Mouse (Mus musculus) limb, embryonic 12.5 days (tissue): Measurements from ENCODE around the gene Bahcc1. TPM values are rescaled to one million over a fixed set of nuclear protein-coding genes. Genes with fewer than 3 reads are reported as not detected.

Experiments
- ATAC-seq: fragments of 200-750 bp; cut with Nextera tagmentation; 2 replicates; pipeline ENCODE4 v1.8.0; 2017; ENCODE audit warnings: low read depth, moderate TSS enrichment; ENCODE audit not compliant: insufficient number of reproducible peaks, insufficient read depth, low FRiP score, low TSS enrichment
- H3K27ac ChIP-seq: fragments of 300-500 bp; sonication (generic); 2 replicates; pipeline ENCODE4 v1.5.1; 2016; ENCODE audit warnings: mild to moderate bottlenecking, moderate library complexity
- H3K27me3 ChIP-seq: fragments of 300-500 bp; sonication (generic); 2 replicates; pipeline ENCODE4 v1.6.1; 2016; ENCODE audit warnings: mild to moderate bottlenecking, moderate library complexity
- H3K36me3 ChIP-seq: fragments of 300-500 bp; sonication (generic); 2 replicates; pipeline ENCODE4 v1.6.1; 2016; ENCODE audit warnings: mild to moderate bottlenecking, moderate library complexity
- H3K4me1 ChIP-seq: fragments of 300-500 bp; sonication (generic); replicated peaks from 2 replicates; pipeline ENCODE4 v1.6.1; 2016
- H3K4me2 ChIP-seq: fragments of 300-500 bp; sonication (generic); 2 replicates; pipeline ENCODE4 v1.6.1; 2016; ENCODE audit warnings: mild to moderate bottlenecking, moderate library complexity
- H3K4me3 ChIP-seq: fragments of 300-500 bp; sonication (generic); replicated peaks from 2 replicates; pipeline ENCODE4 v1.5.1; 2016; ENCODE audit warnings: mild to moderate bottlenecking
- H3K9ac ChIP-seq: fragments of 300-500 bp; sonication (generic); replicated peaks from 2 replicates; pipeline ENCODE4 v1.6.1; 2016; ENCODE audit warnings: mild to moderate bottlenecking, moderate library complexity
- H3K9me3 ChIP-seq: fragments of 300-500 bp; sonication (generic); 2 replicates; pipeline ENCODE4 v1.6.1; 2016; ENCODE audit warnings: mild to moderate bottlenecking, moderate library complexity
- WGBS: fragments of 180-500 bp; shearing (Covaris S2); methylation state at CpG from one replicate; pipeline ENCODE4 v1.1.7; 2016; 5-methylcytosine and 5-hydroxymethylcytosine counted together
- polyA plus RNA-seq: library from polyadenylated mRNA; unstranded; fragments of >200 nt; fragmentation: Nextera tagmentation; extraction: Ambion mirVana; gene quantifications from 2 replicates; pipeline ENCODE4 v1.2.1, GENCODE M21; 2016

The Bahcc1 gene
- polyA plus RNA-seq, 1 experiment from 2014 or later: 18.3 TPM

GRCm38 (mm10) chr11:120258896-120259689, 26.3 kb downstream of the Bahcc1 start:
- Histone ChIP-seq H3K4me3 (no peak overlapping the region), H3K9me3 (no peaks in the 10 kb centered on the region), H3K4me2 (peak overlapping the region; percentile 6), H3K9ac (no peak overlapping the region), H3K4me1 (peaks cover 100% of the 10 kb centered on the region), H3K36me3 (peaks cover 34% of the 10 kb centered on the region), H3K27ac (peak overlapping the region; percentile 80), H3K27me3 (no peaks in the 10 kb centered on the region)
- ATAC-seq: peak; percentile 50; the same call in 1 of the 2 replicates
- WGBS: 21% methylated on average over 12 of the region's 12 CpGs

GRCm38 (mm10) chr11:120259792-120260768, 27.3 kb downstream of the Bahcc1 start:
- Histone ChIP-seq H3K4me1 (peaks cover 100% of the 10 kb centered on the region), H3K27me3 (no peaks in the 10 kb centered on the region), H3K36me3 (peaks cover 30% of the 10 kb centered on the region), H3K27ac (peak overlapping the region; percentile 80; the same call in 1 of the 2 replicates), H3K9me3 (no peaks in the 10 kb centered on the region), H3K4me3 (no peak overlapping the region), H3K9ac (no peak overlapping the region; the same call in 1 of the 2 replicates), H3K4me2 (peak overlapping the region; percentile 6)
- 64% methylated on average over 25 of the region's 25 CpGs for WGBS
- ATAC-seq: no peak

DNA sequence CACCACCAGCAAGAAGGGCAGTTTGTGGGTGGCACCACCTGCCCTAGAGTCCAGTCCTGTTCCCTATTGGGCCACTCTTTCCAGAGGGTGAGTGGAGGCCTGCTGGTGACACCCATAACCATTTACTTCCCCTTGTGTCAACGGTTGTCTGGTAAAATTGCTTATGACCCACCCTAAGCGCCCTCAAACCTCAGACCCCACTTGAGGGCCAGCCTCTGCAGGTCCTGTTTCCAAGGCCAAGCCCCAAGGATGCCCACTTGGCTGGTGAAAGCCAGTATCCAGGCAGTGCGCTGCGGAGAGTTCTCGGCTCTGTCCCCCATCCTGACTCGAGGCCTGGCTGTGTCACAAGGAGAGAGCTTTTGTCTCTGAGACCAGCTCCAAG, 28.0 kb downstream of the Bahcc1 start:
- no peak overlapping the region for H3K4me3 ChIP-seq
- peaks cover 30% of the 10 kb centered on the region for H3K36me3 ChIP-seq
- H3K27ac ChIP-seq: peak overlapping the region; percentile 75; the same call in 1 of the 2 replicates
- no peak overlapping the region for H3K9ac ChIP-seq
- no peak for ATAC-seq
- WGBS: 82% methylated on average over 6 of the region's 6 CpGs
- H3K27me3 ChIP-seq: no peaks in the 10 kb centered on the region
- no peaks in the 10 kb centered on the region for H3K9me3 ChIP-seq
- peaks cover 100% of the 10 kb centered on the region for H3K4me1 ChIP-seq
- no peak overlapping the region for H3K4me2 ChIP-seq

GRCm38 (mm10) chr11:120261416-120262355, 28.9 kb downstream of the Bahcc1 start:
- WGBS: 26% methylated on average over 20 of the region's 20 CpGs
- Histone ChIP-seq H3K36me3 (peaks cover 30% of the 10 kb centered on the region), H3K9ac (peak overlapping the region; percentile 45), H3K4me3 (no peak overlapping the region; the same call in 1 of the 2 replicates), H3K9me3 (no peaks in the 10 kb centered on the region), H3K4me2 (peak overlapping the region; percentile 22), H3K4me1 (peaks cover 100% of the 10 kb centered on the region), H3K27ac (peak overlapping the region; percentile 75), H3K27me3 (no peaks in the 10 kb centered on the region)
- ATAC-seq: peak; percentile 53; the same call in 1 of the 2 replicates

DNA sequence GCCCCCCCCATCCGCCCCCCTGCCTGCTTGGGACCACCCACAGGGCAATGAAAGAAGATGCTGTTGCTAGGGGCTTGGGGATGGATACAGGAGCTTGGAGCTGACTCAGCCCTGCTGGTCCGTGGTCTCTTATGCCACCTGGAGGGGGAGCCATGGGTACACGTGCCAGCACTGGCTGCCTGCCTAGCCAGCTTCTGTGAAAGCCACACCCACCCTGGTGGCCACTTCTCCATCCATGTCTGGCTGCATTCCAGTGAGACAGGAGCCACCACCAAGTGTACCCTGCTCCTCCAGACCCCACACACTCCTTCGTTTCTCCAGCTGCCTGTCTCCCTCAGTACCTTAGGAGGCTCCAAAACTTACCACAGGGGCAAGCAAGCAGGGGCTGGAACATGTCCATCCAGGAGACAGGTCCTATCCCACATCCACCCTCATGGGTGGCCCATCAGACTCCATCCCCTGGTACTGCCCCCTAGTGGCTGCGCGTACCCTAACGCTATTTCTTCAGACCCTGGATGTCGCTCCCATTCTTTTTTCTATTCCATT, 29.7 kb downstream of the Bahcc1 start:
- Histone ChIP-seq H3K9ac (no peak overlapping the region), H3K36me3 (peaks cover 26% of the 10 kb centered on the region), H3K27ac (peak overlapping the region; percentile 75), H3K9me3 (no peaks in the 10 kb centered on the region), H3K4me3 (no peak overlapping the region), H3K4me1 (peaks cover 100% of the 10 kb centered on the region), H3K4me2 (peak overlapping the region; percentile 22; the same call in 1 of the 2 replicates), H3K27me3 (no peaks in the 10 kb centered on the region)
- 40% methylated on average over 8 of the region's 8 CpGs for WGBS
- no peak for ATAC-seq

DNA sequence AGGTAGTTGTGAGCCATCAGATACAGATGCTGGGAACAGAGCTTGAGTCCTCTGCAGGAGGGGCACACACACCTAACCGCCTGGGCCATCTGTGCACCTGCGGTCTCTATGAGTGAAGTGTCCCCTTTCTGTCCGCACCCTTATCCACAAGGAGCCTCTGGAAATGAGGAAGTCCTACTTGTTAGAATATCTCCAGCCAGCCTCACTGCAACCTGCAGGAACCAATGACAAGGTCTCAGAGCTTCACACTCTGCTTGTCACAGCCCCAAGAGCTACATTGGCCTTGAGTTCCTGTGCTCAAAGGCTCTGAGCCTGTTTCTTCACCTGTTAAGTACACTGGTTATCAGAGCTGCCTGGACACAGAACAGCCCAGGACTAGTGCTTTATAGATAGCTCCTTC, 30.4 kb downstream of the Bahcc1 start:
- WGBS: 92% methylated on average over 3 of the region's 3 CpGs
- Histone ChIP-seq H3K36me3 (peaks cover 28% of the 10 kb centered on the region), H3K4me1 (peaks cover 100% of the 10 kb centered on the region), H3K4me3 (no peak overlapping the region), H3K27me3 (no peaks in the 10 kb centered on the region), H3K9me3 (no peaks in the 10 kb centered on the region), H3K27ac (no peak overlapping the region), H3K9ac (no peak overlapping the region), H3K4me2 (no peak overlapping the region)
- no peak for ATAC-seq

DNA sequence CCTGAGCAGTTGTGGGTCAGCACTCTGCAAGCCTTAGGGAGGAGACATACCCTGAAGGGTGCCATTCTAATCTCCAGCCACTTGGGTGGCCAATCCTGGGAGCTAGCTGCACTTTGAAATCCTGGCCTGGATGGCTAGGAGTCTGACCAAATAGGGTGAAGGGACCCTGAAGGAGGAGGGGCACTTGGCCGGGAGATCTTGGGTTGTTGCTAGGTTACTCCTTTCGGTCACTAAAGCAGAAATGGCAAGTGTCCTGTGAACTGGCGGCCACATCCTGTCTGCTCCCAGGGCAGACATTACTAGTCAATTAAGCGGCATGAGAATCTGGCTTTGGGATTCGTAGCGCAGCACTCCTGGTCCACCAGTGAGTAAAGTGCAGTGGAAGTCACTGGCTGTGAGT, 31.3 kb downstream of the Bahcc1 start:
- H3K27me3 ChIP-seq: no peaks in the 10 kb centered on the region
- H3K9me3 ChIP-seq: no peaks in the 10 kb centered on the region
- peaks cover 36% of the 10 kb centered on the region for H3K36me3 ChIP-seq
- ATAC-seq: no peak
- peaks cover 100% of the 10 kb centered on the region for H3K4me1 ChIP-seq
- WGBS: 37% methylated on average over 6 of the region's 6 CpGs
- H3K4me2 ChIP-seq: no peak overlapping the region
- H3K9ac ChIP-seq: no peak overlapping the region
- H3K27ac ChIP-seq: peak overlapping the region; percentile 83; the same call in 1 of the 2 replicates
- no peak overlapping the region for H3K4me3 ChIP-seq

- Histone ChIP-seq H3K4me1 (peaks cover 97% of the 10 kb centered on the region), H3K4me3 (no peak overlapping the region), H3K36me3 (peaks cover 38% of the 10 kb centered on the region), H3K27me3 (no peaks in the 10 kb centered on the region), H3K9ac (0 out of 2 replicates have a peak overlapping the region, but pooled peaks have one; percentile 14), H3K9me3 (no peaks in the 10 kb centered on the region), H3K27ac (peak overlapping the region; percentile 83), H3K4me2 (peak overlapping the region; percentile 31)
- 14% methylated on average over 4 of the region's 5 CpGs for WGBS
- peak; percentile 15; the same call in 1 of the 2 replicates for ATAC-seq
These were observed 32.7 kb downstream of the Bahcc1 start for GRCm38 (mm10) chr11:120265458-120265857.

- no peak for ATAC-seq
- H3K27ac ChIP-seq: 0 out of 2 replicates have a peak overlapping the region, but pooled peaks have one; percentile 83
- peaks cover 88% of the 10 kb centered on the region for H3K4me1 ChIP-seq
- H3K9me3 ChIP-seq: no peaks in the 10 kb centered on the region
- H3K4me3 ChIP-seq: no peak overlapping the region
- peaks cover 40% of the 10 kb centered on the region for H3K36me3 ChIP-seq
- H3K4me2 ChIP-seq: peak overlapping the region; percentile 31; the same call in 1 of the 2 replicates
- H3K9ac ChIP-seq: no peak overlapping the region
- no peaks in the 10 kb centered on the region for H3K27me3 ChIP-seq
- 90% methylated on average over 14 of the region's 14 CpGs for WGBS
These were observed 33.6 kb downstream of the Bahcc1 start for GRCm38 (mm10) chr11:120266259-120266758.

- Histone ChIP-seq H3K9ac (no peak overlapping the region), H3K27me3 (no peaks in the 10 kb centered on the region), H3K4me1 (peaks cover 79% of the 10 kb centered on the region), H3K36me3 (peaks cover 50% of the 10 kb centered on the region), H3K4me2 (no peak overlapping the region), H3K4me3 (no peak overlapping the region), H3K9me3 (no peaks in the 10 kb centered on the region), H3K27ac (peak overlapping the region; percentile 45; the same call in 1 of the 2 replicates)
- ATAC-seq: no peak
- WGBS: 87% methylated on average over 2 of the region's 2 CpGs
These were observed 34.5 kb downstream of the Bahcc1 start for GRCm38 (mm10) chr11:120267274-120267673.
